Mouse (Mus musculus): ENCODE data around the gene Son. TPM values are rescaled to one million over a fixed set of nuclear protein-coding genes. Genes with fewer than 3 reads are reported as not detected.
A peak's percentile ranks its signal among the peaks of the same experiment; 100 is the strongest.

Gene Son
- total RNA-seq, 2 experiments from 2014 or later, result 95.5 to 96.9 TPM

DNA sequence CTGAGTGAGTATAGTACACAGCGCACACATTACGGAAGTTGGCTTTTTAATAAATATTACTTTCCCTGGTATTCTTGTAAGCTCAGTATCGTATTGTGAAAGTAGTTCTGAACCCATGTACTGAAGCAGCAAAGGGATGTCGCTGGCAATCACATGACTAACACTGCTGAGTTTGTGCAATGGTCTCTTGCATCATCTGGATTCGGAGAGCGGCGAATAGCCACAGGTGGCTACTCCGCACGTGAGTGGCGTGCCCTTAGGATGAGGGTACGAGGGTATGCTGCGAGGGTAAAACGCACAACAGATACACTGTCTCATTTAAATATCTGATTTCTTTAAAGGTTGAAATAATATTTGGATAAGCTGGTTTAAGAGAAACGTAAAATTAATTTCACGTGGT is 80.1 kb downstream of the Son start:
- intact Hi-C loops (cut with DNase I; ENCODE audit: low total_unique reads), result no loop called here
- no peak for DNase-seq

DNA sequence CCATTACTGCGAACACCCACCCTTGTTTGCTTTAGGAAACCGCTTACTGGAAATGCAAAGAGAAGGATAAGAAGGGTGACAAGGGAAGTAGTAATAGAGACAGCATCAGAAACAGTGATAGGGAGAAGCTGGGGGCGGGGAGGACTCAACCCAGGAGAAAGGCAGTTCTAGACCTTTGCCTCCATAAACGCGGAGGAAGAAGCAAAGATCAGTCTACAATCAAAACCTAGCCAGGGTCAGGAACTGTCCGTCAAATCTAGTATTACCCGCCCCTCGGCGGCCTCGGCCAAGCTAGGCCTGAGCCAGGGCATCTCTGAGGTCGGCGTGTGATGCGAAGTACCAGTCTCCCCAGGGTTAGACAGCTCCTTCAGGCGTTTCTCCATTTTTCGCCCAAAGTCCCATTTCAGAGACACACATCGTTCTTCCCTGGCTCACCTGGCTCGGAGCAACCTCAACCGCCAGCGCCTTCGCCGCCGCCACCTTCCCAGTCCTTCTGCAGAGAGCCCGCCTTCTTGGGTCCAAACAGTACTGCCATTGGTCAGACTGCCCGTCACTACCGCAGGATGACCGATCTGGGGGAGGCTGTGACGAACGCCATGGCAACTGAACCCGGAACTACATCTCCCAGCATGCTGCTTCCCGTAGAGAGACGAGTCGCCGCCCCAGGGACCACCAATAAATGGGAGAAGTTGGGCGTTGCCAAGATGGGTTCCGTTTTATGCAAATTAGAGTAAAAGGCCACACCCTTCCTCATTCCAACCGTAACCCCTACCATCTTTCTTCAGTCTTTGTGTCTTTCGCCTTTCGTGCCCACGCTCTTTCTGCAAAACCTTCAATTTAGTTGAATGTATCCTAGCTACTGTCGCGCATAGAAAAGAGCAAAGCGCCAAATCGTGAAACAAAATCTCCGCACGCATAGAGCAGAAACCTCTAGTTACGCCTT is 81.1 kb downstream of the Son start, which contains the start of gene Cryzl1:
Gene Cryzl1 (minus strand): TSS at position 853 of the 943 bp plus-strand sequence.
- intact Hi-C loops (cut with DNase I; ENCODE audit: low total_unique reads), result no loop called here
- peak; percentile 99 for DNase-seq

Other genes starting within 250 kb of the Son start
- 10 to 100 TPM in 1 of 2 experiments, 1 to 10 TPM in 1; 9.0 to 10.1 TPM for gene Il10rb, start 241.3 kb upstream of the Son start, total RNA-seq (2021)
- gene Ifnar1, start 162.3 kb upstream of the Son start, total RNA-seq (2021), result 10 to 100 TPM; 26.1 to 28.7 TPM
- 10 to 100 TPM; 51.4 to 54.4 TPM for gene Ifngr2, start 100.4 kb upstream of the Son start, total RNA-seq (2021)
- 10 to 100 TPM; 16.0 to 16.9 TPM for gene Tmem50b, start 49.7 kb upstream of the Son start, total RNA-seq (2021)
- 1 to 10 TPM; 6.6 to 8.5 TPM for gene Dnajc28, start 28.5 kb upstream of the Son start, total RNA-seq (2021)
- gene Gart, start 554 bp upstream of the Son start, total RNA-seq (2021), result 10 to 100 TPM; 45.2 to 54.1 TPM
- 1 to 10 TPM; 1.6 to 1.8 TPM for gene Donson, start 41.3 kb downstream of the Son start, total RNA-seq (2021)
- 10 to 100 TPM; 13.3 to 13.8 TPM for gene Cryzl1, start 81.5 kb downstream of the Son start, total RNA-seq (2021)
- 10 to 100 TPM; 45.6 to 52.0 TPM for gene Itsn1, start 81.8 kb downstream of the Son start, total RNA-seq (2021)